ENCODE assay signal across 9 mouse cellular contexts in the genomic region with DNA sequence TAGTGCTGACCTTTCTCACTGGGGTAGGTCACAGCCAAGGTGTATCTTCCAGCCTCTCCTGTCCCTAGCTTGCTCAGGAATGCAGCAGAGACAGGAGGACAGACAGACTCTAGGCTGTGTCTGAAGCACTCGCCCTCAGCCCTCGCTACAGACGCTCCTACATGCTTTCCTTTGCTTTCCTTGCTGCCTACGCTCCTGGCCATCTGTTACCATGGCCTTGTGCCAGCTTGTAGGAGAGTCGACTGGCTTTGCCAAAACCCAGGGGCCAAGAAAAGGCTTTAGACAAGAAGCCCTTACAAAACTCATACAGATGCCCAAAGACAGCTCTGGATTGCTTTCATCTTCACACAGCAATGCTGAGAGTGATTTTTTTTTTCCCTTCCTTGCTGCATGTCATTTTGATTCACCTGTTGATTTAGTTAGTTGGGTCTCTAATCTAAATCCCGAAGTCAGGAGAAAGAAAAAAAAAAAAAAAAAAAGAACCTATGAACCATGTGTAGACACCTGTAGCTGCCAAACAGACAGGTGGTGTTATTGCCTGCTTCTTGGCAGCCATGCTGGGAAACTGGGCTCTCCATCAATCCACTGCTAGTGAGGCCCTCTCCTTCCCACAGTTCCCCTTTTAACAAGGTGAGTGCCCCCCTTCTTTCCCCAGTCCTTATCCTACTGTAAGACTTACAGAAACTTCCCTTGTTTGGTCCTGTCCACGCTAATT.
DNase-seq lines count a peak whose midpoint lies in the region; ATAC-seq lines count a peak whose summit lies in the region.
"Had no signal": no experiment of that assay in that cellular context is flagged by ENCODE, and none has a peak within 500 bp of the region (broad histone marks: within the 10 kb centered on the region; RNA-seq: fewer than 3 reads in every experiment).

No protein-coding gene starts in this region.

- no peak overlapping the region for H3K4me3 ChIP-seq in forebrain, embryonic 14.5 days (ENCODE audit: low read depth, low read length)
- H3K4me3 ChIP-seq: liver, embryonic 13.5 days had no signal

- peaks cover 15% of the 10 kb centered on the region for H3K4me1 ChIP-seq in forebrain, embryonic 14.5 days (ENCODE audit: control insufficient read depth, insufficient read depth, low read length)
- H3K4me1 ChIP-seq: liver, embryonic 13.5 days had no signal

- H3K36me3 ChIP-seq in forebrain, embryonic 14.5 days (ENCODE audit: control insufficient read depth, insufficient read depth, low read length), result no peaks in the 10 kb centered on the region
- H3K36me3 ChIP-seq: liver, embryonic 13.5 days had no signal

- peak overlapping the region; percentile 60; the same call in 1 of the 2 replicates for H3K27ac ChIP-seq in forebrain, embryonic 14.5 days (ENCODE audit: low read depth, low read length)
- H3K27ac ChIP-seq: liver, embryonic 13.5 days had no signal

- no peak overlapping the region; the same call in 1 of the 2 replicates for H3K9ac ChIP-seq in forebrain, embryonic 14.5 days (ENCODE audit: low read length)
- H3K9ac ChIP-seq: liver, embryonic 13.5 days had no signal

- peak overlapping the region; percentile 10; the same call in 1 of the 2 replicates for H3K4me2 ChIP-seq in forebrain, embryonic 14.5 days (ENCODE audit: low read length)
- H3K4me2 ChIP-seq: liver, embryonic 13.5 days had no signal

- intact Hi-C loops in heart, postnatal 25 days (cut with DNase I), result no loop called here
- intact Hi-C loops in left cerebral cortex, postnatal 25 days (cut with DNase I), result no loop called here

- peak; percentile 88 for ATAC-seq in forebrain, embryonic 14.5 days

- H3K9me3 ChIP-seq in forebrain, embryonic 14.5 days (replicated peaks; ENCODE audit: control insufficient read depth, low read length), result no peaks in the 10 kb centered on the region
- H3K9me3 ChIP-seq: liver, embryonic 13.5 days had no signal

- peak; percentile 53 for DNase-seq in adrenal gland, adult 2 months
- no peak for DNase-seq in adrenal gland, adult 18-20 months (ENCODE audit: low spot score in 2 of 2)
- DNase-seq in adrenal gland, adult 8-10 months, result peak; percentile 18
- DNase-seq in forebrain, embryonic 14.5 days (ENCODE audit: low spot score), result peak; percentile 96
- peak; percentile 50 for DNase-seq in heart, postnatal 25 days (ENCODE audit: low spot score)
- DNase-seq in left cerebral cortex, postnatal 25 days (ENCODE audit: low spot score in 2 of 2), result peak; percentile 69 to 84
- peak; percentile 68 for DNase-seq in right cerebral cortex, postnatal 14 days
- DNase-seq in B cell, adult 2 months, result no peak
- DNase-seq: liver, embryonic 13.5 days had no signal

- 27% methylated on average over 7 of the region's 7 CpGs for WGBS in forebrain, embryonic 14.5 days

- no peaks in the 10 kb centered on the region for H3K27me3 ChIP-seq in forebrain, embryonic 14.5 days (replicated peaks; ENCODE audit: control insufficient read depth, insufficient read depth, low read length)
- H3K27me3 ChIP-seq: liver, embryonic 13.5 days had no signal

Comparison
In these comparisons a context has a peak if more than half of its experiments do, and no peak if none do; other contexts are left out.
1. DNase-seq: peak in adrenal gland, adult 2 months (single experiment), adrenal gland, adult 8-10 months (single experiment), forebrain, embryonic 14.5 days (single experiment), heart, postnatal 25 days (single experiment), left cerebral cortex, postnatal 25 days (2 of 2) and right cerebral cortex, postnatal 14 days (single experiment); none in adrenal gland, adult 18-20 months (0 of 2) and B cell, adult 2 months (0 of 2).